Mouse (Mus musculus): ENCODE data around the gene Tex33. TPM values are rescaled to one million over a fixed set of nuclear protein-coding genes. Genes with fewer than 3 reads are reported as not detected.

The Tex33 gene
- polyA plus RNA-seq, 1 experiment = not detected

GRCm38 (mm10) chr15:78390855-78391254 is 4.9 kb downstream of the Tex33 start:
- Histone ChIP-seq H3K4me3 (replicated peaks; ENCODE audit: control insufficient read depth, low read depth, low read length) (no peak overlapping the region), H3K27ac (ENCODE audit: control insufficient read depth, insufficient read depth, low read depth, low read length, poor library complexity) (peak overlapping the region; percentile 43), H3K4me1 (ENCODE audit: control insufficient read depth, insufficient read depth, low read length) (no peaks in the 10 kb centered on the region; the same call in 1 of the 2 replicates)
- 30% methylated on average over 3 of the region's 3 CpGs for WGBS
- no peak for TF ChIP-seq POLR2A (IDR thresholded peaks at IDR 0.05; ENCODE audit: borderline replicate concordance, control insufficient read depth, low read depth, low read length)
- no peak for TF ChIP-seq CTCF (IDR thresholded peaks at IDR 0.05; ENCODE audit: control insufficient read depth, insufficient read depth, low read length)

GRCm38 (mm10) chr15:78385564-78385963 is 10.1 kb downstream of the Tex33 start:
- Histone ChIP-seq H3K27ac (ENCODE audit: control insufficient read depth, insufficient read depth, low read depth, low read length, poor library complexity) (no peak overlapping the region), H3K4me3 (replicated peaks; ENCODE audit: control insufficient read depth, low read depth, low read length) (no peak overlapping the region), H3K4me1 (ENCODE audit: control insufficient read depth, insufficient read depth, low read length) (peaks cover 4% of the 10 kb centered on the region; the same call in 1 of the 2 replicates)
- WGBS = 61% methylated on average over 1 of the region's 1 CpGs
- no peak for TF ChIP-seq CTCF (IDR thresholded peaks at IDR 0.05; ENCODE audit: control insufficient read depth, insufficient read depth, low read length)
- TF ChIP-seq POLR2A (IDR thresholded peaks at IDR 0.05; ENCODE audit: borderline replicate concordance, control insufficient read depth, low read depth, low read length) = no peak

- WGBS = 67% methylated on average over 7 of the region's 7 CpGs
- Histone ChIP-seq H3K4me3 (replicated peaks; ENCODE audit: control insufficient read depth, low read depth, low read length) (no peak overlapping the region), H3K27ac (ENCODE audit: control insufficient read depth, insufficient read depth, low read depth, low read length, poor library complexity) (no peak overlapping the region), H3K4me1 (ENCODE audit: control insufficient read depth, insufficient read depth, low read length) (peaks cover 4% of the 10 kb centered on the region; the same call in 1 of the 2 replicates)
- TF ChIP-seq CTCF (IDR thresholded peaks at IDR 0.05; ENCODE audit: control insufficient read depth, insufficient read depth, low read length) = no peak
- no peak for TF ChIP-seq POLR2A (IDR thresholded peaks at IDR 0.05; ENCODE audit: borderline replicate concordance, control insufficient read depth, low read depth, low read length)
Observed at GRCm38 (mm10) chr15:78384220-78385116, 11.2 kb downstream of the Tex33 start.

GRCm38 (mm10) chr15:78383450-78384219 is 12.1 kb downstream of the Tex33 start:
- TF ChIP-seq CTCF (IDR thresholded peaks at IDR 0.05; ENCODE audit: control insufficient read depth, insufficient read depth, low read length) = no peak
- no peak for TF ChIP-seq POLR2A (IDR thresholded peaks at IDR 0.05; ENCODE audit: borderline replicate concordance, control insufficient read depth, low read depth, low read length)
- Histone ChIP-seq H3K27ac (ENCODE audit: control insufficient read depth, insufficient read depth, low read depth, low read length, poor library complexity) (no peak overlapping the region), H3K4me1 (ENCODE audit: control insufficient read depth, insufficient read depth, low read length) (peaks cover 4% of the 10 kb centered on the region; the same call in 1 of the 2 replicates), H3K4me3 (replicated peaks; ENCODE audit: control insufficient read depth, low read depth, low read length) (no peak overlapping the region)
- 67% methylated on average over 11 of the region's 11 CpGs for WGBS

GRCm38 (mm10) chr15:78382115-78382514 is 13.6 kb downstream of the Tex33 start:
- Histone ChIP-seq H3K4me1 (ENCODE audit: control insufficient read depth, insufficient read depth, low read length) (peaks cover 4% of the 10 kb centered on the region; the same call in 1 of the 2 replicates), H3K4me3 (replicated peaks; ENCODE audit: control insufficient read depth, low read depth, low read length) (no peak overlapping the region), H3K27ac (ENCODE audit: control insufficient read depth, insufficient read depth, low read depth, low read length, poor library complexity) (no peak overlapping the region)
- 65% methylated on average over 4 of the region's 4 CpGs for whole genome bisulfite sequencing
- TF ChIP-seq POLR2A (IDR thresholded peaks at IDR 0.05; ENCODE audit: borderline replicate concordance, control insufficient read depth, low read depth, low read length) (no peak), CTCF (IDR thresholded peaks at IDR 0.05; ENCODE audit: control insufficient read depth, insufficient read depth, low read length) (no peak)

- TF ChIP-seq POLR2A (IDR thresholded peaks at IDR 0.05; ENCODE audit: borderline replicate concordance, control insufficient read depth, low read depth, low read length) (no peak), CTCF (IDR thresholded peaks at IDR 0.05; ENCODE audit: control insufficient read depth, insufficient read depth, low read length) (no peak)
- WGBS = 78% methylated on average over 4 of the region's 4 CpGs
Observed at GRCm38 (mm10) chr15:78380741-78381140, 15.0 kb downstream of the Tex33 start.

GRCm38 (mm10) chr15:78380208-78380607 is 15.5 kb downstream of the Tex33 start:
- TF ChIP-seq POLR2A (IDR thresholded peaks at IDR 0.05; ENCODE audit: borderline replicate concordance, control insufficient read depth, low read depth, low read length) (no peak), CTCF (IDR thresholded peaks at IDR 0.05; ENCODE audit: control insufficient read depth, insufficient read depth, low read length) (no peak)
- Histone ChIP-seq H3K27ac (ENCODE audit: control insufficient read depth, insufficient read depth, low read depth, low read length, poor library complexity) (no peak overlapping the region), H3K4me3 (replicated peaks; ENCODE audit: control insufficient read depth, low read depth, low read length) (no peak overlapping the region), H3K4me1 (ENCODE audit: control insufficient read depth, insufficient read depth, low read length) (peaks cover 1% of the 10 kb centered on the region; the same call in 1 of the 2 replicates)
- 74% methylated on average over 2 of the region's 2 CpGs for WGBS

More at GRCm38 (mm10) chr15:78380741-78381140, 15.0 kb downstream of the Tex33 start:
- Histone ChIP-seq H3K4me1 (ENCODE audit: control insufficient read depth, insufficient read depth, low read length) (peaks cover 4% of the 10 kb centered on the region; the same call in 1 of the 2 replicates), H3K27ac (ENCODE audit: control insufficient read depth, insufficient read depth, low read depth, low read length, poor library complexity) (no peak overlapping the region), H3K4me3 (replicated peaks; ENCODE audit: control insufficient read depth, low read depth, low read length) (no peak overlapping the region)

GRCm38 (mm10) chr15:78378556-78378955 is 17.2 kb downstream of the Tex33 start:
- 80% methylated on average over 10 of the region's 10 CpGs for WGBS
- TF ChIP-seq POLR2A (IDR thresholded peaks at IDR 0.05; ENCODE audit: borderline replicate concordance, control insufficient read depth, low read depth, low read length) = no peak
- TF ChIP-seq CTCF (IDR thresholded peaks at IDR 0.05; ENCODE audit: control insufficient read depth, insufficient read depth, low read length) = no peak
- Histone ChIP-seq H3K4me1 (ENCODE audit: control insufficient read depth, insufficient read depth, low read length) (no peaks in the 10 kb centered on the region; the same call in 1 of the 2 replicates), H3K27ac (ENCODE audit: control insufficient read depth, insufficient read depth, low read depth, low read length, poor library complexity) (no peak overlapping the region), H3K4me3 (replicated peaks; ENCODE audit: control insufficient read depth, low read depth, low read length) (no peak overlapping the region)

Data from bone marrow, adult 2 months (tissue).